Mouse (Mus musculus): ENCODE measurements around the gene Wrap73.

Gene Wrap73

DNA sequence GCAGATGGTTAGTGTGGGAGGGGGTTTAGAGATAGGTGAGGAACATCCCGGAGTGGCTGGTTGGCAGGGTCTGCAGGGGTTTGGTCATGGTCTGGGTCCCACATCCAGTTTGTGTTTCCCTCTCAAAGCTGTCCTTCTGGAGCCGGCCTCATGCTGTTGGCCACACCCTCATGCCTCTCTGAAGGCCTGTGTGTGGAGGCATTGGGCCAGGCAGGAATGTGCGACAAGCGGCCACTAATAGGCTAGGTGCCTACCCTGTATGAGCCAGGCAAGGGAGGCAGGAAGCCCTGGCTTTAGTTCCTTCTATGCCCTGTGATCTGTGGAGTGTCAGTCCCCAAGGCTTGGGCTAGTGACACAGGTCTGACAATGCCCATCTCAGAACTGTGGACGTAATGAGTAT, 42.8 kb downstream of the Wrap73 start:
- DNase-seq (ENCODE audit: low spot score): no peak

DNA sequence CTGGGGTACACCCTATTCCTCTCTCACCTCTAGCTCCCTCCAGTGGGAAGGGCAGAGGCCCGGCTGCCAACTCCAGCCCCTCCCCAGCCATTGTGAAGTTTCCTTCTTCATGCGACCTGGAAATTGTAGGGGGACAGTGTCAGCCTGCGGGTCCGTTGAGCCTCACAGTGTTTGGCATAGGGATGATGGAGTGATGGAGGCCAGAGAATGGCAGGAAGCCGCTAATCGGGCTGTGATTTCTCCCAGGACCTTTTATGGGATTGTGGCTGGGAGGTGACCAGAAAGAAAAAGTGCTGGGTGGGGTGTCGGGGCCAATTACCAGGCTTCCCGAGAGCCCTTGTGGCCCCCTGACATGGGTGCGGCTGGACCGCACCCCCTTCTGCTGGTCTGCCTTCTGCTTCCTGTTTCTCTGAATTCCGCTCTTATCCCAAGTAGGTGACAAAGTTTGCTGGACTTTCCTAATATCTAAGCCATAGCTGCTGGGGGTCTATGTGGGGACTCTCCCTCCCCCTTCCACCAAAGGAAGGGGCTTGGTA, 43.9 kb downstream of the Wrap73 start:
- no peak for DNase-seq (ENCODE audit: low spot score)

DNA sequence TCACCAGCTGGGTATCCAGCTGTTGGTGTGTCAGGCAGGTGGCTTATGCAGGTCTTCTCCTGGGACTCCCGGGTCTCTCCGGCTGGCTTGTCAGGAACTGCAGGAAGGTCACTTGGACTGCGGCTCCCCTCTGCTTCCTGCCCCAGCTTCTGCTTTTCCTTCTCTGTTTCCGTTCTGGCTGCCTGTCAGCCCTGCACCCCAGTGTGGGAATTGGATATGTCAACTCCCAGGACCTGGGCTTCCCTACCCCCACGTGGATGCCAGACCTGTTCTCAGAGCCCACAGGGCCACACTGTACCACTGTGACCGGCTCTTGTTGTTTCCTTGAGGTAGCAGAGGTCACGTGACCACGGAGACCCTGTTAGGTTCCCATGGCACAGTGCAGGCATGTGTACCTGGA, 46.8 kb downstream of the Wrap73 start:
- no peak for DNase-seq (ENCODE audit: low spot score)

DNA sequence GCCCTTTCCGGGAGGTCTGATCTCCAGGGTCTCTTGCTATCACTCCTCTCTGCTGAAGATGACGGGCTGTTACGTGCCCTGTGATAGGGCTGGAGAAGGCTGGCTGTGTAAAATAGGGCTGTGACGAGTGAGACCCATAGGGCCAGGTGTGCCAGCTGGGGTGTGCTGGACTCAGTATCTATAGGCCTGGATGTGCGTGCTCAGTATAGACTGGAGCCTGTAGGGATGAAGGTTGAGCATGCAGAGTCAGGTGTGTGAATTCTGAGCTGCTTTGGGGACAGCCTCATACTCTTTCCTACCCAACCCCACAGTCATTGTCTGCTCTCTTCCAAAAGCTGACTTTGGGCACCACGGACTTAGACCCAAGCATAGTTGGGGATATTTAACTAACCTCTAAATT, 55.8 kb downstream of the Wrap73 start:
- DNase-seq (ENCODE audit: low spot score): no peak

DNA sequence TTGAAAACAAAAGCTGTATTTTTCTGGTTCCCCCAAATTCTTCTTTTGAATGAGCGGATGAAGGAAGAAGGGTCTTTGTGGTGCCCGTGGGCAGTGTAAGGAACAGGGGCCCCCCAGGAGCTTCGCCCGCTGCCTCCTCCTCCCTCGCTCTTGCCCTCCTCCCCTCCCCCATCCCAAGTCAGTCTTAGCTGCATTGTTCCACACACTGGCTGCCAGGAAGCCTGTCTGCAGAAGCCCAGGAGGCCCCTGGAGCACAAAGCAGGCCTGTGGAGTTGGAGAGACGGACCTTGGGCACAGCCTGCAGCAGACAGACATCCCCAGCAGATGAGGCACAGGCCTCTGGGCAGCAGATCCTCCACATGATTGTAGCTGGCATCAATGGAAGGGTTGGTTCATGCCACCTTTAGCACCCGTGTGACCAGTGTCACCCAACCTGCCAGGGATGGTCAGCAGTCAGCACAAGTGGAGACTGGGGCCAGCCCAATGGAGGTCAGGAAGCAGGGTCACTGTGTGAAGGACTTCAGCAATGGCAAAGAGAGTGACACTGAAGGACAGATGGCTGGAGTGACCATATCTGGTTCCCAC, 56.3 kb downstream of the Wrap73 start:
- DNase-seq (ENCODE audit: low spot score): no peak

DNA sequence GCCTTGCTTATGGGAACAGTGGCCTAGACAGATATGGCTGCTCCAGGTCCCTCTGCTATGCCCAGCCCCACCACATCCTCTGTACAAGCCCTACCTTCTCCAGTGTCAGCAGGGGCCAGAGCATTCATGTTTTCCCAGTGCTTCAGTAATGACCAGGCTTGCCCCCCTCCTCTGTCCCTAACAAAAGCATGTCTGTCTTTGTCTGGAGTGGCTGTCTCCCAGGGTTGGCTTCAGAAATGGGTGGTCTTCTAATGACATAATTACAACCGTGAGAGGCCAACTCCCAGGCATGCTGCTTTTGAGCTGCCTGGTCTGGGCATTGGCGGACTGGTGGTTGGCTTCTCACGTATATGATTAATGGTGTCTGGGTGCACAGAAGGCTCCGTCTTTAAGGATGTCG, 59.3 kb downstream of the Wrap73 start:
- no peak for DNase-seq (ENCODE audit: low spot score)

DNA sequence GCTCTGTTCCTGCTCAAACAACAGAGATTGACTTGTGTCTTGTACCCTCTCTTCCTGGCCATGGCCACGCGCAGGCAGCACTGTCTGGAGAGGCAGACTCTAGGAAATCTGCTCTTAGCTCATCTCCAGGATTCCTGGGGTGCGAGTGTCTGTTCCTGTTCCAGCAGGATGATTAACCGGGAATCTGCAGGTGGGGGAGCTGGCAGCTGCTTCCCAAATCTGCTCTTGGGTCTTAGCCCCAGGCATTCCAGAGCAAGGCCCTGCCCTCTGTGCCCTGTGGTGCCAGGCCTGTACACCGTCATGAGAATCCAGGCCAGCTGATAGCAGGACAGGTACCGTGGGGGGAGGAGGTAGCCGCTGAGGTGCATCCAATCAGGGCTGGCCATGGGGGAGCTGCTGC, 62.4 kb downstream of the Wrap73 start:
- no peak for DNase-seq (ENCODE audit: low spot score)

DNA sequence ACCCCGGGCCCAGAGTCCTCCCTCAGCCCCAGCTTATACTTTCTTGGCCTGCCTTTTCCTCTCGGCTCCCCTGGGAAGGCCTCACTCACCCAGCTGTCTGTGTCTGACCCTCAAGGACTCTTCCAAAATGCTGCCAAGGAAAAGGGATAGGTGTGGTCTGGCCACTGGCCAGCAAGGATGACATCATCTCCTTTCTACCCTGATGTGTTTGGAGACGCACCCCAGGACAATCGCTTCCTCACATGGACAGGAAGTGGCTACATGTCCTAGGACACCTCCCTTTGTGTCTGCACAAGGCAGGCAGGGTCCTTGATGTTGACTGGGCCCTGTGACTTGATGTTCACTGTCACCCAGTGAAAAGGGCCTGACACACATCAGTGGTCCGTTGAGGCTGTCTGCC, 63.2 kb downstream of the Wrap73 start:
- no peak for DNase-seq (ENCODE audit: low spot score)

DNA sequence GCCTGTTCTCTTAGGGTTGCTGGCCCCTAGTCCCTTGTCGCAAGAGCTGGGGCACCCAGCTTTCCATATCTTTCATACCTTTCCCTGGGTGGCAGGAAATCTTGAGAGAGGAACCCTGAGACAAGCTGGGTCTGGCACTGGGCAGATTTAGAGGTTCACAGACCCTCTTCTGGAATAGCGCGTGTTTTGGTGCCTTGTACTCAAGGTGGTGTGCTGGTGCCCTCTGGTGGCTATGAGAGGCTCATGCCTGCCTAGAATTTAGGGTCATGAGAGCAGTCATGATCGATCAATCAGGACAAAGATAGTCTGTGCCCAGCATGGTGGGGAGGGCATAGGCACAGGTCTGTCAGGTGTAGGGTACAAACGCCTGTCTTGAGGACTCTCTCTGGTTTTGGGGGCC, 65.1 kb downstream of the Wrap73 start:
- peak; percentile 21 for DNase-seq (ENCODE audit: low spot score)

DNA sequence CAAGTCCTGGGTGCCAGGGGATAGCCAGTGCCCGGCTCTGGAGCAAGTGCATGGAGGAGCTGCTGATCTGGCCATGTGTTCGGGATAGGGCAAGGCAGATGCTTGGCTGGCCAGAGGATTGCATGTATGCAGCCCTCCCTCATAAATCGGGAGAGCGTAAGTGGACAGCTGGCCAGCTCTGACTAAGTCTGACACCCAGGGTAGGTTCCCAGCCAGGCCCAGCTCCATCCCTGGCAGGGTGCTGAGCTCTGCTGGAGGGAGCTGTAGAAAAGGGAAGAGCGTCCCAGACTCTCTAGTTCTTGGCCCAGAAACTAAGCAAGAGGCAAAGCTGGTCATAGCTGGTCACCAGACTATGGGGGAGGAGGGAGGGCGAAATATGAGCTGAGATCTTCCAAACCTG, 66.9 kb downstream of the Wrap73 start:
- DNase-seq (ENCODE audit: low spot score): no peak

DNA sequence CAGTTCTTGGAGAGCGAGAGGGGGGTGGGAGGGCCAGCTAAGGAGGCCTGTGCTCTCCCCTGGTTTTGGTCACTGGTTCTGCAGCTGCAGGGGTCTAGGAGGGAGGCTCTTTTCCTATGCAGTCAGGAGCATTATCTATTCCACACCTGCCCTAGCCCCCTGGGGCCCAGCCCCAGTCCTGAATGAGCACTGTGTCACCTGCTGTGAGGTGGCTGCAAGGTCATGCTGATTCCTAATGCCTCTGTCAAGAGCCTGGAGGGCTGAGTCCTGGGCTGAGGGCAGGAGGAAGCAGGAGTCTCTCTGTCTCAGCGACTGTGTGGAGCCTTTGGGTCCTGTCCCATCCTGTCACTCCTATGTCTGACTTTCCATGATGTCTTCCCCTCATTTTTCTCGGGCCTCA, 67.7 kb downstream of the Wrap73 start:
- no peak for DNase-seq (ENCODE audit: low spot score)

DNA sequence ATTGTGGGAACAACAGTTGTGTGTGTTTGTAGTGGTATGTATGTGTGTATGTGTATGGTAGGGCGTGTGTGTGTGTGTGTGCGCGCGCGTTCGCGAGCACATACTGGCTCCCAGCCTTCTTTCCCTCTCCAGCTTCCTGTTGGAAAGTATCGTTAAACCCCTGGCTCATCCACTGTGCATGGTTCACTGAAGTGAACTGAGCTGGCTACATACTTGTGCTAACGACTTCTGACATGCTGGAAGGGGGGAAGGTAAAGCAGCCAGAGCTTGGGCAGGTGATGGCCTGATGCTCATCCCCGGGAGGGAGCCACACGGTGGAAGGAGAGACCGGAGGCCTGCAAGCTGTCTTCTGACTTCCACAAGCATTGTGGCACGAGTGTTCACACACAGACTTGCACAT, 69.3 kb downstream of the Wrap73 start:
- no peak for DNase-seq (ENCODE audit: low spot score)

DNA sequence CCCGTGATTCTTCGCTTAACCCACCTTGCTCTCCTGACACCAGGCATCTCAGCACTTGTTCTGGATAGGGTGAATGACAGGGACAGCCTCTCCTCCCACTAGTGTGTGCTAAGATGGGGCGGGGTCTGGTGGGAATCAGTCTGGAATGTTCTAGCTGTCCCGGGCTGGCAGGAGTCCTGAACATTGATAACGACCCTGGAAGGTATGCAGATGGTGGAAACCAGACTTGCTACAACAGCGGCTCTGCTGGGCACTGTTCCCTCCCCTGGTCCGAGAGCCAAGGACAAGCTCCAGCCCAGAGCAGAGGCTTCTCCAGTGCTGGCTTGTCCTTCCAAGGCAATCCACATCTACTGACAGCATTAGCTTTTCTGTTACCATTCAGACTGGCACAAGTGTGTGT, 71.4 kb downstream of the Wrap73 start:
- no peak for DNase-seq (ENCODE audit: low spot score)

DNA sequence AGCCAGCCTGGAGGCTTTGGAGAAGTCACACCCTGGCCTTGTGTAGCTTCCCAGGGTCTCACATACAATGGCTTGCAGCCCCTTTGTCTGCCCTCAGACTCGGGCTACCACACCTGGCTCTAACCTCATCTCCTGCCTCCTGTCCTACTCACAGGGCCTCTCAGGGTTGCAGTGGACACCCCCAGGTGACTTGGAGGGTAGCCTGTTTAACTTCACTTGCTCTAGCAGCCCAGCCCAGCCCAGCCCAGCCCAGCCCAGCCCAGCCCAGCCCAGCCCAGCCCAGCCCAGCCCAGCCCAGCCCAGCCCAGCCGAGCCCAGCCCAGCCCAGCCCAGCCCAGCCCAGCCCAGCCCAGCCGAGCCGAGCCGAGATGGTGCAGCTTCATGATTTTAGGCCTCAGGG, 71.9 kb downstream of the Wrap73 start:
- no peak for DNase-seq (ENCODE audit: low spot score)

All from layer of hippocampus, adult 9-10 months (tissue).